Mouse (Mus musculus) heart, adult 2 months (tissue): ENCODE data around the gene Cox7b. TPM values are rescaled to one million over a fixed set of nuclear protein-coding genes. Genes with fewer than 3 reads are reported as not detected.

Source experiments
- DNase-seq, 2 experiments: peaks; one replicate each; pipeline ENCODE4 v3.0.0; 2021
- H3K27ac ChIP-seq: fragments of 200-600 bp; 2 replicates; pipeline ENCODE4 v1.8.1; 2022
- H3K27me3 ChIP-seq: fragments of 200-500 bp; 2 replicates; pipeline ENCODE4 v1.6.1; 2012; ENCODE audit warnings: mild to moderate bottlenecking, low read length, inconsistent platforms, mixed read lengths; ENCODE audit not compliant: control insufficient read depth, insufficient read depth
- H3K36me3 ChIP-seq: fragments of 200-500 bp; 2 replicates; pipeline ENCODE4 v1.6.1; 2012; ENCODE audit warnings: low read length, inconsistent platforms; ENCODE audit not compliant: control insufficient read depth, insufficient read depth
- H3K4me1 ChIP-seq: fragments of 200-500 bp; 2 replicates; pipeline ENCODE4 v1.6.1; 2011; ENCODE audit warnings: low read length; ENCODE audit not compliant: control insufficient read depth, insufficient read depth
- H3K4me3 ChIP-seq: fragments of 200-600 bp; 2 replicates; pipeline ENCODE4 v1.8.1; 2022
- H3K79me2 ChIP-seq: fragments of 200-500 bp; replicated peaks from 2 replicates; pipeline ENCODE4 v1.6.1; 2012; ENCODE audit warnings: mild to moderate bottlenecking, inconsistent platforms, low read length, moderate library complexity, mixed read lengths; ENCODE audit not compliant: control insufficient read depth, insufficient read depth
- H3K9ac ChIP-seq: fragments of 200-500 bp; 2 replicates; pipeline ENCODE4 v1.6.1; 2012; ENCODE audit warnings: low read depth, mild to moderate bottlenecking, control low read depth, inconsistent platforms, low read length, mixed read lengths
- CTCF ChIP-seq: fragments of 200-600 bp; IDR thresholded peaks from 2 replicates; pipeline ENCODE4 v1.8.1; 2022; ENCODE audit warnings: antibody characterized with exemption, mild to moderate bottlenecking, moderate library complexity
- EP300 ChIP-seq: fragments of 200-500 bp; IDR thresholded peaks from 2 replicates; pipeline ENCODE4 v1.6.1; 2011; ENCODE audit warnings: low read depth, low read length, control low read depth; ENCODE audit not compliant: insufficient read depth
- POLR2A ChIP-seq: fragments of 200-500 bp; IDR thresholded peaks from 2 replicates; pipeline ENCODE4 v1.6.1; 2011; ENCODE audit warnings: mild to moderate bottlenecking, low read depth, low read length, control low read depth; ENCODE audit not compliant: insufficient read depth
- WGBS: fragments of 180-500 bp; shearing (Covaris S2); methylation state at CpG from one replicate; pipeline ENCODE4 v1.1.7; 2018; 5-methylcytosine and 5-hydroxymethylcytosine counted together
- intact Hi-C: fragments of 180-260 bp; cut with DNase I; formaldehyde crosslinking; loops from one replicate; pipeline ENCODE4 v1.15.1; 2025
- polyA plus RNA-seq: library from polyadenylated mRNA; depleted of rRNA; stranded (reverse); fragments of >200 nt; gene quantifications from 2 replicates; pipeline ENCODE4 v1.2.3, GENCODE M21; 2012
- total RNA-seq, 2 experiments: library from RNA; stranded (reverse); gene quantifications; 2 replicates each; pipeline ENCODE4 v1.2.3; 2021

The Cox7b gene
- total and polyA plus RNA-seq, 3 experiments, result 885 to 1,777 (median 1,564) TPM

DNA sequence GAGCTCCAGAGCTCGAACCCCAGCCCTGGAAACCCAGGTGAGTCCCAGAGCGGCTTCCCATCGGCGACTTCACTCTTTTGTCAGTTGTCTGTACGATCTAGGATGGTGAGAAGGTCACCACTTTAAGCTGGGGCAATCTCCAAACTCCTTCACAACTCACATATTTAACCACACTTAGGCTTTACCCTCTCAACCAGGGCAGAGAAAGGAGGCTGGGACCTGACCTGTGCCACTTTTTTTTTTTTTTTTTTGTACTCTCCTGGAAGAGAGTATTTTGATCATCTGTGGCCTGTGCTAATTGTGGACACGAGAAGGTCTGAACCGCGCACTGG lies 11.8 kb downstream of the Cox7b start:
- 13% methylated on average over 8 of the region's 8 CpGs for WGBS
- Histone ChIP-seq H3K27me3 (no peaks in the 10 kb centered on the region), H3K36me3 (no peaks in the 10 kb centered on the region), H3K9ac (peak overlapping the region; percentile 76), H3K79me2 (no peaks in the 10 kb centered on the region; the same call in 1 of the 2 replicates), H3K27ac (peak overlapping the region; percentile 89), H3K4me3 (peak overlapping the region; percentile 64), H3K4me1 (no peaks in the 10 kb centered on the region)
- no peak for DNase-seq
- intact Hi-C loops, result loop anchor here (1.0 to 5.0 kb wide), 3 partner anchors 60 to 160 kb away; partner anchors contain the start of gene Pgk1
- no peak for TF ChIP-seq CTCF
- no peak; the same call in 1 of the 2 replicates for TF ChIP-seq EP300
- TF ChIP-seq POLR2A, result no peak

DNA sequence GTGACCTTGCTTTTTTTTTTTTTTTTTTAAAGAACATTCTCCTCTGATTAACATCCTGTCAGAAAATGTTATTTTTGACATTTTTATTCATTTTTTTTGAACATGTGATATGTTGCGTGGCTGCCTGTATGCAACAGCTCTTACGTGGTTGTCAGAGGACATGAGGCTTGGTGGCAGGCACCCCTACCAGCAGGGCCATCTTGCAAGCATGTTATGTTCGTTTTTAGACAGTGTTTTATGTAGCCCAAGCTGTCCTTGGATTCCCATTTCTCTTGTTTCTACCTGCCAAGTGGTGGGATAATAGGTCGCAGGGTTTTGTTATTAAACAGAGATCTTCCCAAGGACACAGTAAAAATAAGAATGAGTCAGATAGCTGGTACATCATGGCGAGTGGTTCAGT lies 14.7 kb downstream of the Cox7b start:
- Histone ChIP-seq H3K4me1 (no peaks in the 10 kb centered on the region), H3K36me3 (no peaks in the 10 kb centered on the region), H3K9ac (no peak overlapping the region), H3K27ac (no peak overlapping the region), H3K4me3 (no peak overlapping the region), H3K79me2 (no peaks in the 10 kb centered on the region; the same call in 1 of the 2 replicates), H3K27me3 (no peaks in the 10 kb centered on the region)
- intact Hi-C loops, result no loop called here
- DNase-seq, result no peak
- 70% methylated on average over 5 of the region's 5 CpGs for WGBS
- TF ChIP-seq POLR2A (no peak), CTCF (no peak), EP300 (no peak)

DNA sequence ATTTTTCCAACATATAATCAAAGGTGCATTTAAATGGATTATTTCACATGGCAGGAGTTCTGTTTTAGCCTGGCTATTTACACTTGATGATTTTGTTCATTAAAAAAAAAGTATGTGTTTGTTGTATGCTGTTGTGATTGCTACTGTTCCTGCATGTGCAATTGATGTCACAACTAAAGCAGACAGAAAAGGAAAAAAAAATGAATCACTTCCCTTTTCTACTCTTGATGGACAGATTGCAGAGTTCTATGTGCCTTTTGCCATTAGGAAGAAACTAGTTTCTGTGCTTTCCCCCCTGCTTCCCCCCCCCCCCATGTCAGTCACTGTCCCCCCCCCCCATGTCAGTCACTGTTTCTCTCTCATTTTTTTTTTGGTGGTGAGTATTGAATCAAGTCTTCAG lies 15.6 kb downstream of the Cox7b start:
- Histone ChIP-seq H3K36me3 (no peaks in the 10 kb centered on the region), H3K4me1 (no peaks in the 10 kb centered on the region), H3K27ac (no peak overlapping the region), H3K9ac (no peak overlapping the region), H3K27me3 (no peaks in the 10 kb centered on the region), H3K4me3 (no peak overlapping the region), H3K79me2 (no peaks in the 10 kb centered on the region; the same call in 1 of the 2 replicates)
- TF ChIP-seq EP300 (no peak), POLR2A (no peak)
- intact Hi-C loops, result no loop called here
- DNase-seq, result no peak

DNA sequence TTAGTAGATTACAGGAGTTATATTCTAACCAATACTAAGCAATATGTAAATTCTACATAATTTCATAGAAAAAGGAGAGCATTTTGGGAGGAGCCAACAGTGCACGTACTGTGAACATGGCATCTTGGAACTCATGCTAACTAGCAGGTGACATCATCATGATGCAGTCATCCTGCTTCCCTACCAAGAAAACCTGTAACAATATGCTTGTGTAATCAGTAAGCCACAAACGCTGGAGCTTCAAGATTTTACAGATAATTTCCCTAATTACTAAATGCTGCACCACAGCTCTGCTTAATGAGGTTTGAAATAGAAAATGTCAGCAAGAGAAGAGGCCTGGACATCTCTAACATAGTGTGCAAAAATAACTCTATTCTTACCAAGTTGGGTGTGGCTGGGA lies 20.2 kb downstream of the Cox7b start:
- TF ChIP-seq CTCF (no peak), EP300 (no peak), POLR2A (no peak)
- Histone ChIP-seq H3K4me1 (no peaks in the 10 kb centered on the region; the same call in 1 of the 2 replicates), H3K27me3 (no peaks in the 10 kb centered on the region), H3K4me3 (no peak overlapping the region), H3K9ac (no peak overlapping the region), H3K79me2 (peaks cover 1% of the 10 kb centered on the region; the same call in 1 of the 2 replicates), H3K36me3 (no peaks in the 10 kb centered on the region), H3K27ac (no peak overlapping the region)
- intact Hi-C loops, result no loop called here
- DNase-seq, result no peak
- WGBS, result 48% methylated on average over 2 of the region's 2 CpGs

DNA sequence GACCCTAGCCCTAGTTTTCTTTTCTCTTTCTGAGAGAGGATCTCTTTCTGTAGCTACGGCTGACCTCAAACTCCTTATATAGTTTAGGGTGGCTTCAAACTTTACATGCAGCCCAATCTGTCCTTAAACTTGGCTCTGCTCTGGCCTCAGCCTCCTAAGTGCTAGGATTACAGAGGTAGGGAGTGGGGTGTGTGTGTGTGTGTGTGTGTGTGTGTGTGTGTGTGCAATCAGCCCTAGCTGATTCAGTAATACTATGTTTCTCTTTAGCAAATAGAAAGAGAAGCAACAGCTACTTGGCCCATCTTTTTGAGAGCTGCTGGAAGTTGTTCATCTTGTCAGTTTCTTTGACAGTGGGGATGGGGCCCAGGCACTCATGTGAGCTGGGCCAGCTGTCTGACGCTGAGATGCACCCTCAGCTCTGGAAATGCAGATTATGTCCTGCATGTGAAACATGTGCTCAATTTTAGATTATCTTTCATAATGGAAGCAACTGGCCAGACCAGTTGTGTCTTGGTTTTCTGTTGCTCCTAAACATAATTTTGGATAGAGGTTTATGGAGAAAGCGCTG lies 21.8 kb downstream of the Cox7b start:
- no peaks in the 10 kb centered on the region for H3K27me3 ChIP-seq
- no peak overlapping the region for H3K27ac ChIP-seq
- intact Hi-C loops, result no loop called here
- TF ChIP-seq CTCF, result no peak
- TF ChIP-seq POLR2A, result no peak
- TF ChIP-seq EP300, result no peak
- no peaks in the 10 kb centered on the region; the same call in 1 of the 2 replicates for H3K4me1 ChIP-seq
- H3K36me3 ChIP-seq, result no peaks in the 10 kb centered on the region
- no peak for DNase-seq
- no peak overlapping the region for H3K4me3 ChIP-seq
- peaks cover 1% of the 10 kb centered on the region; the same call in 1 of the 2 replicates for H3K79me2 ChIP-seq
- WGBS, result 65% methylated on average over 3 of the region's 3 CpGs
- H3K9ac ChIP-seq, result no peak overlapping the region

DNA sequence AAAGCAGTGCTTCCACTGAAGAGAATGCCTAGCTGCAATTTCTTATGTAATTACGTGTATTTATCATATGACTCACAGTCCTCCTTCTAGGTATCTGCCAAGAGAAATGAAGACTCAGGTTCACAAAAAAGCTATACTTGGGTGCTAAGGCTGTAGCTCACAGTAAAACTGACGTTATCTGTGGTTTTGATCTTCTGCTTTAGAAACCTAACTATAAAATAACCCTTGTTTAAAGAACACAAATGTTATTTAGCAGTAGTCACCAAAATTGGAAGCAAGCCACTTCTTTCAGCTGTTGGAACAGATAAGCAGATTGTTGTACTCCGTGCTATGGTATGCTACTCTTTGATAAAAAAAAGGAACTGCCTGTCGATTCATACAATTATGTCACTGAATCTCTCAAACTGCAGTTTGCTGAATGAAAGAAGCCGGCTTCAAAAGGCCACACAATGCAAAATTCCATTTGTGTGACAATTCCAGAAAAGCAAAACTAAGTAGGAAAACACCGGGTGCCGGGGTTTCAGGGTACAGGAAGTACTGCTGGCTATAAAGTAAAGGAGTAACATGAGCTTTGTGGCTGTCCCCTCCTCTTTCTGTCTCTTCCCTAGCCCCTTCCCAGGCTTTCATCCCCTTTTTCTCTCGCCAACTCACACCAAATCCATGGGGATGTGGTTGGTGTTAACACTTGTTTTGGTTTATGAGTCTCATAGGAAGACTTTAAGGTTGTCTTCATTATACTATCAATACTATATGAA lies 28.5 kb downstream of the Cox7b start:
- 31% methylated on average over 8 of the region's 8 CpGs for WGBS
- 0 out of 2 replicates have a peak, but pooled peaks cover 1% of the 10 kb centered on the region for H3K79me2 ChIP-seq
- TF ChIP-seq POLR2A (no peak), CTCF (no peak), EP300 (no peak)
- H3K36me3 ChIP-seq, result peaks cover 2% of the 10 kb centered on the region; the same call in 1 of the 2 replicates
- H3K27ac ChIP-seq, result peak overlapping the region; percentile 45
- no peak for DNase-seq
- H3K4me3 ChIP-seq, result no peak overlapping the region
- intact Hi-C loops, result no loop called here
- peaks cover 5% of the 10 kb centered on the region for H3K4me1 ChIP-seq
- no peak overlapping the region for H3K9ac ChIP-seq
- H3K27me3 ChIP-seq, result no peaks in the 10 kb centered on the region
